Comparison of ENCODE assay signal across 16 mouse cellular contexts in genomic region chr8:18005660-18006059, GRCm38 (mm10).
"Had no signal": no experiment of that assay in that cellular context is flagged by ENCODE, and none has a peak within 500 bp of the region (broad histone marks: within the 10 kb centered on the region; RNA-seq: fewer than 3 reads in every experiment).

No protein-coding gene starts in this region.

- H3K27ac ChIP-seq: midbrain, embryonic 10.5 days; midbrain, embryonic 12.5 days; neural tube, embryonic 13.5 days; neural tube, embryonic 15.5 days; stomach, embryonic 15.5 days; stomach, postnatal 0 days had no signal

- H3K27me3 ChIP-seq: neural tube, embryonic 13.5 days; neural tube, embryonic 15.5 days; stomach, embryonic 15.5 days had no signal

- ATAC-seq: midbrain, embryonic 16.5 days had no signal

- H3K36me3 ChIP-seq: midbrain, embryonic 10.5 days; midbrain, embryonic 12.5 days; neural tube, embryonic 13.5 days; neural tube, embryonic 15.5 days; stomach, embryonic 15.5 days had no signal

- DNase-seq: lung, embryonic 14.5 days; lung, postnatal 10 days; lung, postnatal 4 days; midbrain, embryonic 14.5 days; right cerebral cortex, postnatal 14 days; thymus, adult 2 months; thymus, postnatal 25 days; thymus, postnatal 4 days had no signal

- H3K4me1 ChIP-seq: midbrain, embryonic 12.5 days; neural tube, embryonic 13.5 days; neural tube, embryonic 15.5 days; stomach, embryonic 15.5 days had no signal

- H3K4me2 ChIP-seq: lung, embryonic 14.5 days; midbrain, embryonic 12.5 days; neural tube, embryonic 13.5 days; neural tube, embryonic 15.5 days; stomach, embryonic 15.5 days had no signal

- H3K9ac ChIP-seq: lung, embryonic 14.5 days; midbrain, embryonic 12.5 days; neural tube, embryonic 13.5 days; neural tube, embryonic 15.5 days; stomach, embryonic 15.5 days had no signal

- H3K4me3 ChIP-seq: midbrain, embryonic 10.5 days; midbrain, embryonic 12.5 days; myocyte; neural tube, embryonic 13.5 days; neural tube, embryonic 15.5 days; stomach, embryonic 15.5 days had no signal

- H3K9me3 ChIP-seq: midbrain, embryonic 10.5 days; midbrain, embryonic 12.5 days; neural tube, embryonic 13.5 days; neural tube, embryonic 15.5 days; stomach, embryonic 15.5 days had no signal
